Mouse (Mus musculus): ENCODE measurements around the gene Ntf3.

Ntf3 gene

GRCm38 (mm10) chr6:126106051-126106797 lies 60.5 kb downstream of the Ntf3 start:
- DNase-seq (ENCODE audit: low spot score in 2 of 2) = no peak

- DNase-seq (ENCODE audit: low spot score in 2 of 2) = no peak
Measured at GRCm38 (mm10) chr6:126105083-126105740, 61.5 kb downstream of the Ntf3 start.

- no peak for DNase-seq (ENCODE audit: low spot score in 2 of 2)
Measured at GRCm38 (mm10) chr6:126102571-126102970, 64.1 kb downstream of the Ntf3 start.

- no peak for DNase-seq (ENCODE audit: low spot score in 2 of 2)
Measured at GRCm38 (mm10) chr6:126102007-126102406, 64.7 kb downstream of the Ntf3 start.

- no peak for DNase-seq (ENCODE audit: low spot score in 2 of 2)
Measured at GRCm38 (mm10) chr6:126100579-126100978, 66.1 kb downstream of the Ntf3 start.

- no peak for DNase-seq (ENCODE audit: low spot score in 2 of 2)
Measured at GRCm38 (mm10) chr6:126097471-126097870, 69.2 kb downstream of the Ntf3 start.

GRCm38 (mm10) chr6:126096085-126096484 lies 70.6 kb downstream of the Ntf3 start:
- no peak for DNase-seq (ENCODE audit: low spot score in 2 of 2)

GRCm38 (mm10) chr6:126095041-126095440 lies 71.7 kb downstream of the Ntf3 start:
- no peak for DNase-seq (ENCODE audit: low spot score in 2 of 2)

- DNase-seq (ENCODE audit: low spot score in 2 of 2) = no peak
Measured at GRCm38 (mm10) chr6:126092026-126092425, 74.7 kb downstream of the Ntf3 start.

- no peak for DNase-seq (ENCODE audit: low spot score in 2 of 2)
Measured at GRCm38 (mm10) chr6:126090063-126090462, 76.6 kb downstream of the Ntf3 start.

GRCm38 (mm10) chr6:126088489-126089265 lies 78.0 kb downstream of the Ntf3 start:
- no peak for DNase-seq (ENCODE audit: low spot score in 2 of 2)

- DNase-seq (ENCODE audit: low spot score in 2 of 2) = no peak
Measured at GRCm38 (mm10) chr6:126086321-126086950, 80.3 kb downstream of the Ntf3 start.

- DNase-seq (ENCODE audit: low spot score in 2 of 2) = no peak
Measured at GRCm38 (mm10) chr6:126080531-126080930, 86.2 kb downstream of the Ntf3 start.

- no peak for DNase-seq (ENCODE audit: low spot score in 2 of 2)
Measured at GRCm38 (mm10) chr6:126057706-126058105, 109.0 kb downstream of the Ntf3 start.

- no peak for DNase-seq (ENCODE audit: low spot score in 2 of 2)
Measured at GRCm38 (mm10) chr6:126053136-126053535, 113.6 kb downstream of the Ntf3 start.
